Mouse (Mus musculus) macrophage (primary cell): ENCODE data around the gene Eif3d. TPM values are rescaled to one million over a fixed set of nuclear protein-coding genes. Genes with fewer than 3 reads are reported as not detected.

ENCODE experiments used
- H3K27ac ChIP-seq: fragments of 350-480 bp; formaldehyde crosslinking; 2 replicates; pipeline ENCODE4 v1.9.0; 2021
- H3K36me3 ChIP-seq: fragments of 350-480 bp; formaldehyde crosslinking; 2 replicates; pipeline ENCODE4 v1.9.0; 2021; ENCODE audit errors: inconsistent target
- H3K4me3 ChIP-seq: fragments of 350-480 bp; formaldehyde crosslinking; 2 replicates; pipeline ENCODE4 v1.9.0; 2021; ENCODE audit errors: inconsistent target
- H3K79me2 ChIP-seq: fragments of 350-480 bp; formaldehyde crosslinking; 2 replicates; pipeline ENCODE4 v1.9.0; 2021; ENCODE audit errors: inconsistent target
- WGBS: methylation state at CpG from one replicate; pipeline ENCODE4 v1.1.7; 2026; ENCODE audit warnings: inconsistent platforms; ENCODE audit not compliant: missing documents; 5-methylcytosine and 5-hydroxymethylcytosine counted together
- polyA plus RNA-seq: library from polyadenylated mRNA; stranded (reverse); fragments of 250-400 nt; gene quantifications from 3 replicates; pipeline ENCODE4 v1.2.4, GENCODE M21; 2018; ENCODE audit warnings: inconsistent platforms

Eif3d gene
- polyA plus RNA-seq, 1 experiment from 2014 or later, result 102 TPM

DNA sequence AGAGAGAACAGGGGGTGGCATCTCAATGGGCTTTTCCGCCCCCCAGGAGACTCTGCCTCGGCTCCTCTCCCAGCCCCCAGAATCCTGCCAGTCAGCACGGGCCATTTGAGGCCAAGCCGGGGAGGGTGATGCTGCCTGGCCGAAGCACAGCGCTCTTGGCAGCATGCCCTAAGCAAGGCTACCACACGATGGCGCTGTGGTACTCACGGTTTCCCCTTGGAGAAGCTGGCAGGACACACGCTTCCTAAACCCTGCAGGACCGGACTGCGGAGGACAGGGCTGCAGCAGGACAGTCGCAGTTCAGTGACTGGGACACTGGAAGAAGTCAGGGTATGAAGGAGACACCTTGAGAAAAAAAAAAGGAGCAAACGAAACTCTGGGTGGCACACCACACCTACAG, 36.8 kb downstream of the Eif3d start:
- WGBS, result 0% methylated on average over 14 of the region's 14 CpGs
- no peaks in the 10 kb centered on the region for H3K36me3 ChIP-seq
- H3K4me3 ChIP-seq, result no peak overlapping the region
- H3K27ac ChIP-seq, result peak overlapping the region; percentile 49
- H3K79me2 ChIP-seq, result no peaks in the 10 kb centered on the region

DNA sequence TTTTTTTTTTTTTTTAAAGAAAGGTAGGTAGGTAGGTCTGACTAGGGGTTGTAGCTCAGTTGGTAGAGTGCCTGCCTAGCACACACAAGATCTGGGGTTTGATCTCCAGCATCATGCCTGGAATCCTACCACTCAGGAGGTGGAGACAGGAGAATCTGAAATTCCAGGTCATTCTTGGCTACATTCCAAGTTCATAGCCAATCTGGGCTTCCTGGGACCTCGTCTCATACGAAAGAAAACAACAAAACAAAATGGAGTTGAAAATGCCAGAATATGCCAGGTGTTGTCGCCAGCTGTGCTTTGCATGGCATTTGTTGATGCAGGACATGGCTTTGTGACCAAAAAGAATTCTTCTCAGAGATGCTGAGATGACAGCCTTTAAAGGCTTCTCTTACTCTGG, 37.4 kb downstream of the Eif3d start:
- H3K36me3 ChIP-seq, result no peaks in the 10 kb centered on the region
- 87% methylated on average over 3 of the region's 3 CpGs for WGBS
- peak overlapping the region; percentile 49 for H3K27ac ChIP-seq
- H3K4me3 ChIP-seq, result no peak overlapping the region
- H3K79me2 ChIP-seq, result peaks cover 1% of the 10 kb centered on the region; the same call in 1 of the 2 replicates

DNA sequence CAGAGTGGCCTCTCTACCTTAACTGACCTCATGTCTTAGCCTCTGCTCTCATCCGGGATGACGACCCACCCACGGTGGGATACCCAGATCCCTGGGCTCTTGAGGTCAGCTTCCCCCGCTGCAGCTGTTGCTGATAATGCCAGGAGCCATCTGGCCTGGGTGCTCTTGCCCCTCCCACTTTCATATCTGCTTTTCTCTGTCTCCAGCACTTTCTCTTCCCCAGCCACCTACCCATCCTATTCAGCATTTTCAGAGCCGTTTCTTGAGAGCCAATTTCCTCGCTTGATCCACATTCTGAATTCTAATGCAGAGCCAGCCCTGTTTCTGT, 39.0 kb downstream of the Eif3d start:
- 11% methylated on average over 6 of the region's 6 CpGs for WGBS
- Histone ChIP-seq H3K36me3 (peaks cover 8% of the 10 kb centered on the region), H3K79me2 (peaks cover 17% of the 10 kb centered on the region), H3K4me3 (no peak overlapping the region), H3K27ac (peak overlapping the region; percentile 65)

DNA sequence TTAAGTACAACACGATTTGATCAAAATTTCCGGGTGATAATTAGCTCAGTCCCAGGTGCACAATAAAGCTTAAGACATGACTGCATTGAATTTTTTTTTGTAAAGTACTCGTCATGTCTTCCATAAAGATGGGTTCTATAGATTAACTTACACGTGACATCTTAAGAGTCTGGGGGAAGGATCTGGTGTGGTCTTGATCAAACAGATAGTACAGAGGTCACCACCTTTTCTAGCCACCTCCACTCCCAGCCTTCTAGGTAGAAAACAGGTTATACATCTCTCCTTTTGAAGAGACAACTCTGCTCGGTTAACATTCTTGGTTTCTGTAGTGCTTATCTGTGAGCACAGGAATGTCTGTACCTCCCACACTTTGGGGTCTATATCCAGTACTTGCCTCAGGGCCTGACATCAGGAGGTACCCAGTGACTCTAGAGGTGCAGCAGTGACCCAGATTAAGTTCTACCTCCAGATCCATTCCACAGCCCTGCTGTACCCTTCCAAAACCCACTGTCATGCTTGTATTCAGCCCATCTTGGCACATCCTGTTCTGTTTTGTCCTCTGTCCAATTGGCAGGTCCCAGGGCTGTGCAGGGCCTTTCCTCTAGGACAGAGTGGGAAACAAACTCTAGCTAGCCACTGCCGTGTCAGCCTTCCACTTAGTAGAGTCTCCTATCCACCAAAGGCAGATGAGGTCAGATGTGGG, 39.5 kb downstream of the Eif3d start:
- peak overlapping the region; percentile 65 for H3K27ac ChIP-seq
- WGBS, result 85% methylated on average over 6 of the region's 6 CpGs
- H3K36me3 ChIP-seq, result peaks cover 11% of the 10 kb centered on the region
- no peak overlapping the region for H3K4me3 ChIP-seq
- H3K79me2 ChIP-seq, result peaks cover 22% of the 10 kb centered on the region

DNA sequence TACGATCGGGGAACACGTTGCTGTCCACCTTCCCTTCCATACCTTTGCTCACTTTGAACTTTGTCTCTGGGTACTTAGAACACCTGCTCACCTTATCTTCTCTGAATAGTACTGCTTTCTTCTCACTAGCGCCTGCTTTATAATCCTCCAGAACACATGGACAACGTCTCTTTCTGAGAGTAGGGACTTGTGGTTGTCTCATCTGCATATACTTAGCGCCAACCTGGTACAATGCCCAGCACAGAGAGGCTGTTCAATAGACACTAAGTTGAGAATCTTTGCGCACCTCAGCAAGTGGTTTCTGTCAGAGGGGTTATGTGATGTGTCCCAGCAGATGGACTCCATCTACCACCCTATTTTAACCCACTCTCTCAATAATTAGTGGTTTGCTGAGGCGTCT, 40.8 kb downstream of the Eif3d start:
- Histone ChIP-seq H3K36me3 (peaks cover 12% of the 10 kb centered on the region), H3K79me2 (peaks cover 22% of the 10 kb centered on the region), H3K4me3 (peak overlapping the region; percentile 55; the same call in 1 of the 2 replicates), H3K27ac (no peak overlapping the region)
- 56% methylated on average over 8 of the region's 8 CpGs for WGBS

DNA sequence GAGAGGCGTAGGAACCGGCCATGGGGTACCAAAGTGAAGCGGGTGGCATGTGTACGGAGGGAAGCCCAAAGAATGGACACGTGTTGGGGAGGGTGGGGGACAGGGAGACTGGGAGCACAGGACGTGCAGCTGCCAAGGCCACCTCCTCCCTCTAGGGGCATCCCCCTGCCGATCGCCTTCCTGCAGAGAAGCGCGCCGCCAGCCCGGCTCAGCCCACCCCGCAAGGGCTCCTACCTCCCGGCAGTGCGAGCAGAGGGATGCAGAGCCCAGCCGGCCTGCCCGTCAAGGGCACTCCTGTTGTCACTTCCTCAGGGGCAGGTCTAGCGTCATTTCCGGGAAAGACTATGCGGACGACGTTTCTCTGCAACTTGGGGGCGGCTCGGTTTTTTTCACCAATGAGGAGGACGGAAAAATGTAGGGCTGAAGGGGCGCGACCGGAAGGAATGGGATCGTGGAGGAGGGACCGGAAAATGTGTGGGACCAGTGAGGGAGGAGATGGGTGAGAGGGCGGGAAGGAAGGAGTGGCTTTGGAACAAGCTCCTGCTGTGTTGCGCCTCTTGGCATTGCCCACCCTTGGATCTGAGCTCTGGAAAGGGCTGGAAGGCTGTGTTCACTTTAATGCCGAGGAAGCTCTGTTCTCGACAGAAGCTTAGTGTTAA, 41.8 kb downstream of the Eif3d start, which contains the start of gene Txn2:
Gene Txn2, minus strand, starts transcription at position 334 of the 659 bp plus-strand sequence.
- Histone ChIP-seq H3K36me3 (peaks cover 22% of the 10 kb centered on the region), H3K4me3 (peak within 1 kb of the TSS; percentile 55), H3K79me2 (peaks cover 22% of the 10 kb centered on the region), H3K27ac (peak within 1 kb of the TSS; percentile 62)
- WGBS, result under 1% methylated on average over 34 of the region's 34 CpGs

DNA sequence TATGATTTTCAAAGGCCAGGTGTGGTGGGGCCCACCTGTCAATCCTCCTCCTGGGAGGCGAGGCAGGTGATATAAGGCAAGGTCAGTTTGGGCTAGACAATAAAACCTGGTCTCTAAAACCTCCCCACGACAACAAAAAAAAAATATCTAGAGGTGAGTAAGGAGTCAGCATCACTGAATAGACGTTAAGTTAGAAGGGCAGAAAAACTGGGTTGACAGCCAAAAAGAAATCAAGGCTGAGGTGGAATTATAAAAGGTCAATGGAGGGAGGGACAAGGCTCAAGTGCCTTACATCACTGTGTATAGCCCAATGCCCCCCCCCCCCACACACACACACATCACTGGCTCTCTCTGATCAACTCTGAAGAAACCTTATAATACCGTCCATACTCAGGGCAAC, 42.5 kb downstream of the Eif3d start:
- peak overlapping the region; percentile 62 for H3K27ac ChIP-seq
- H3K4me3 ChIP-seq, result peak overlapping the region; percentile 55
- 32% methylated on average over 4 of the region's 4 CpGs for WGBS
- peaks cover 29% of the 10 kb centered on the region for H3K36me3 ChIP-seq
- H3K79me2 ChIP-seq, result peaks cover 22% of the 10 kb centered on the region

DNA sequence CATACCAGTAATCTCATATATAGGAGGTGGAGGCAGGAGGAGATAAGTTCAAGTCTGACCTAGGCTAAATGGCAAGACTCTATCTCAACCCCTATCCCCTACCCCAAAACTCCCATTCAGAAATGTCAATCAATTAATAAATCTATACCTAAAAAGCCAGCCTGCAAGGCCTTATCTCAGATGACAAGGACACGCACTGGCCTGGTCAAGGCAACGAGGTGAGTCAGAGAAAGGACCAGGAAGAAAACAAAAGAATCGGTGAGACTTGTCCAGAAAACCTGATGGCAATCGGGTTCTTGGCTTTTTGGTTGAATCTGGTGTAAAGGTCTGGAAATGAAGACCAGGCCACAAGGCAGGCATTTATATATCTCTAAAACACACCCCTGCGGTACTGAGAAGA, 43.7 kb downstream of the Eif3d start:
- WGBS, result 96% methylated on average over 5 of the region's 5 CpGs
- Histone ChIP-seq H3K79me2 (peaks cover 29% of the 10 kb centered on the region), H3K36me3 (peaks cover 32% of the 10 kb centered on the region), H3K27ac (no peak overlapping the region), H3K4me3 (no peak overlapping the region)

DNA sequence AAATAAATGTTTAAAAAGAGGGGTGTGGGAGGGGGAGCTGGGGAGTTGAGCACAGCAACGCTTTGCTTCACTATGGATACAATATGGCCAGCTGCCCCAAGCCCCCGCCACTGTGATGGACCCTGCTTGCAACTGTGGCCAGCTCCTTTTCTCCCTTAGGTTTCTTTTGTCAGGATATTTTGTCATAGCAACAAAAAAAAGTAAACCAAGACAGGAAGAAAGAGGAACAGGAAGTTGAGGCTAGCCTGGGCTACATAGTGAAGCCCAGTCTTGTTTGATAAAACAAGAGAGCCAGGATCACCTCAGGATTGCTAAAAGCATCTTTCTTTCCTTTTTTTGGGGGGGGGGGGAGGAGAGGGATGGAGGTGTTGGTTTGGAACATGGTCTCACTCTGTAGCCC, 45.4 kb downstream of the Eif3d start:
- H3K36me3 ChIP-seq, result peaks cover 32% of the 10 kb centered on the region
- WGBS, result 88% methylated on average over 2 of the region's 2 CpGs
- H3K4me3 ChIP-seq, result no peak overlapping the region

DNA sequence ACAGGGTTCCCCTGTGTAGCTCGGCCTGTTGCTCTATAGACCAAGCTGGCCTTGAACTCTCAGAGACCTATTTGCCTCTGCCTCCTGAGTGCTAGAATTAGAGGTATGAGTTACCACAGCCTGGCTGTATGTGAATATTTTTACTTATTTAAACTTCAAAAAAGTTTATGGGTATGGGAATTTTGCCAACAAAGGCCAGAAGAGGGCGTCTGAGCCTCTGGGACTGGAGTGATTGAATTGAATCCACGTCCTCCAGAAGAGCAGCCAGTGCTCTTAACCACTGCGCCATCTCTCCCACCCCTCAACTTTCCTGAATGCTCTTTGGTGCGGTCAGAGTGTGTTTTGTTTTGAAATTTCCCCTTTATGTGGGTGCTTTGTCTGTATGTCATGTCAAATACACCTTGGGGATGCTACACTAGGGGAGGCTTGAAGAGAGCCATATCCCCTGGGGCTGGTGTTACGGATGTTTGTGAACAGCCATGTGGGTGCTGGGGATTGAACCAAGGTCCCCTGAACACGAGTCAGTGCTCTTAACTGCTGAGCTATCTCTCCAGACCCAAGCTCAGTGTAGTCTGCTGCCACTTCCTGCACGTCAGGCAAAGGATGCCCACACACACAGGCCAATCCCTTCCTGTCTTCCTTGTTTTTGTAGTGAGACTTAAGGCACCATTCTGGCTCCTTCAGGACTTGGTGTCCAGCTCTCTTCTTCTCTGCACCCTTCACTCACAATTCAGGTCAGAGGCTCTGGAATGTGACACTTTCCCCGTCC, 47.2 kb downstream of the Eif3d start:
- no peak overlapping the region for H3K27ac ChIP-seq

More for the DNA sequence above, 45.4 kb downstream of the Eif3d start:
- Histone ChIP-seq H3K79me2 (peaks cover 40% of the 10 kb centered on the region), H3K27ac (no peak overlapping the region)

DNA sequence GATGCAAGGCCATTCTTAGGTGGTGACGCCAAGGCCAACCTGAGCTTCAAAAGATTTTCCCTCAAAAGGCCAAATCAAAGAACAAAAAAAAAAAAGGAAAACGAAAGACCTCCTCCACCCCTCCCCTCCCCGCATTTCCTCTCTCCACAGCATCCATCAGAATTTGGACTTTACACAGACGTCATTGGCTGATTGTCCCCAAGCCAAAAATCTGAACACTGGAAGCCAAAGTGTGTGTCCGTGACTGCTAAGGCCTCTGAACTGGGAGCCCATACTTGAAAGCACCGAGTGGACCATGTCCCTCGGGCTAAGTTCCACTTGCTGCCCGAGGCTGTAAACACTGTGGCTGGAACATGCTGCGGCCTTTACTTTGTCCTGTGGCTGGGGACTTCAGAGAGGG, 47.9 kb downstream of the Eif3d start:
- WGBS, result 94% methylated on average over 8 of the region's 9 CpGs
- Histone ChIP-seq H3K4me3 (no peak overlapping the region), H3K36me3 (peaks cover 41% of the 10 kb centered on the region), H3K79me2 (peaks cover 56% of the 10 kb centered on the region), H3K27ac (no peak overlapping the region)

More for the DNA sequence above, 47.2 kb downstream of the Eif3d start:
- H3K4me3 ChIP-seq, result no peak overlapping the region
- H3K79me2 ChIP-seq, result peaks cover 58% of the 10 kb centered on the region
- H3K36me3 ChIP-seq, result peaks cover 37% of the 10 kb centered on the region
- WGBS, result 82% methylated on average over 9 of the region's 9 CpGs

DNA sequence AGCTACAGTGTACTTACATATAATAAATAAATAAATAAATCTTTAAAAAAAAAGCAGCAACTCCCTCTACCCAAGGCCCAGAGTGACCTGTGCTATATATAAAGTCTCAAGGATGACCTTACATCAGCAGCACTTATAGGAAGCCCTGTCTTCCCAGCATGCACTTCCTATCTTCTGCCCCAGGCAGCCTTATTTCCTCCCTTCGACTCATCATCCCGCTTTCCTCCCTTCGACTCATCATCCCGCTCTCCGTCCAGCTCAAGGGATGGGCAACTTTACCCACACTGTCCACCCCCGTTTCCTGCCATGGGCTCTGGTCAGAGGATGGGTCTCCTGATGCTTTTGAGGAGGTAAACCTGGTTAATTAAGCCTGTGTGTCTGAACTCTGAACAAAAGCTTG, 49.0 kb downstream of the Eif3d start:
- WGBS, result 54% methylated on average over 6 of the region's 6 CpGs
- peak overlapping the region; percentile 35 for H3K27ac ChIP-seq
- no peak overlapping the region for H3K4me3 ChIP-seq
- H3K79me2 ChIP-seq, result peaks cover 45% of the 10 kb centered on the region
- H3K36me3 ChIP-seq, result peaks cover 33% of the 10 kb centered on the region; the same call in 1 of the 2 replicates

DNA sequence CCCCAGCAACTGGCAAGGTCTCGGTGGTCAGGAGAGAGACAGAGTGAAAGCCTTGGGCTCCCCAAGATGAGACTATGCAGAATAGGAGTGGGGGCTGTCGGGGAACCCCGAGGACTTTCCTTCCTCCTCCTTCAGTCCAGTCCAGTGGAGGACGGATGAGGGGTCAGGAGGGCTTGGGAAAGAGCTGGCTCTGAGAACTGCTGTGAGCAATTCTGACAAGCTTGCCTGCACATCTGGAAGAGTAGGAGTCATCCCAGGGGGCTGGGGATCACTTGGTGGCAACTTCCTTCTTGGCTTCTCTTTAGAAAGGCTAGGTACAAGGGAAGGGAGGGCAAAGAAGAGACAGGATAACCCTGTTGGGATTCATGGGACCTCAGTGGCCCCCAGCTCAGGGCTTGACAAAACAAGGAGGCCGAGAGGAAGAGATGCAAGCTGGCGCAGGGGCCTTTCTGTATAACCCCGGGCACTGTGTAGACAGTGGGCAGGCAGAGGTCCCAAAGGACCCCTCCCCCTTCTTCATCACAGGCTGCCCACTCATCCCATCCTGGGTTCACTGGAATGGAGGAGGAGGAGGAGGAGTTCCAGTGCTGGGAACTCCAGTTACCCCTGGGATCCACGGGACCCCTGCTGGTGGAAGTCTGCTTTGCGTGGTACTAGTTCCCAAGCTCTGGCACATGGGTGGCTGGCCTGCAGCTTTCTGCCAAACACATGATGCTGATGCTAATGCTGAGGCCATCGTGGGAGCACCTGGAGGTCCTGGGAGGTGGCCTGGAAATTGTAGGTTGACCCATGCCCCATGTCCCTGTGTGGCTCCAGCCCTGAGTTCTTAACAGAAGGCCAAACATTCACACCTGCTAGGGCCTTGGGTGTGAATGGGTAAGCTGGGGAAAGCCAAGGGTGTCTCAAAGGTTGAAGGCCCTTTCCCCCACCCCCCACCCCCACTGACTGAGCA, 49.8 kb downstream of the Eif3d start:
- no peak overlapping the region for H3K4me3 ChIP-seq
- 92% methylated on average over 10 of the region's 10 CpGs for WGBS
- peaks cover 37% of the 10 kb centered on the region; the same call in 1 of the 2 replicates for H3K36me3 ChIP-seq
- peaks cover 41% of the 10 kb centered on the region; the same call in 1 of the 2 replicates for H3K79me2 ChIP-seq
- peak overlapping the region; percentile 35 for H3K27ac ChIP-seq

DNA sequence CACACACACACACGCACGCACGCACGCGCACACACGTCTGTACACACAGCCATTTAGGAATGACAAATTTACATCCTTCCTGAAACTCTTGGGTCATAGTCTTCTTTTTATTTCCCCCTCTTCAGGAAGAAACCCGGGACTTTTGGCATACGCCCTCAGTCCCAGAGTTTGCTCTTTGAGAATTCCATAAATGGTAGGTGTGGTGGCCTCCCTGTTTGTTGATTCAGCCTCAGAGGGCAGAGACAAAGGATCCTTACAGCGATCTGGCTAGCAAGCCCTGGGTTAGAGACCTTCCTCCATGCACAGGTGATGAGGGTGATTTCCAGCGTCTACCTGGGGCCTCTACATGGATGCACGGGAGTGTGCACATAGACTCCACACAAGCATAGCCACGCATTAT, 51.2 kb downstream of the Eif3d start:
- WGBS, result 92% methylated on average over 12 of the region's 12 CpGs
- no peak overlapping the region for H3K4me3 ChIP-seq
- no peak overlapping the region for H3K27ac ChIP-seq
- peaks cover 41% of the 10 kb centered on the region; the same call in 1 of the 2 replicates for H3K79me2 ChIP-seq
- H3K36me3 ChIP-seq, result peaks cover 43% of the 10 kb centered on the region
